Mouse (Mus musculus) ES-CJ7 (cell line): Measurements from ENCODE around the gene Atox1.

ENCODE experiments used
- DNase-seq: peaks from one replicate; pipeline ENCODE4 v3.0.0; 2011; ENCODE audit warnings: low read depth, low spot score

Gene Atox1

GRCm38 (mm10) chr11:55461019-55461645, at the start of gene Atox1:
Atox1 (minus strand) TSS chr11:55461239.
- DNase-seq = peak; percentile 97

GRCm38 (mm10) chr11:55505485-55505884, 44.4 kb upstream of the Atox1 start:
- no peak for DNase-seq

GRCm38 (mm10) chr11:55502886-55503285, 41.8 kb upstream of the Atox1 start:
- no peak for DNase-seq

GRCm38 (mm10) chr11:55501955-55502531, 41.0 kb upstream of the Atox1 start:
- no peak for DNase-seq

- DNase-seq = peak; percentile 86
These were observed 36.8 kb upstream of the Atox1 start for GRCm38 (mm10) chr11:55497885-55498284.

- DNase-seq = no peak
These were observed 35.1 kb upstream of the Atox1 start for GRCm38 (mm10) chr11:55496158-55496557.

- DNase-seq = peak; percentile 60
These were observed 24.4 kb upstream of the Atox1 start for GRCm38 (mm10) chr11:55485443-55485842.

- no peak for DNase-seq
These were observed 12.2 kb upstream of the Atox1 start for GRCm38 (mm10) chr11:55473219-55473618.

- DNase-seq = no peak
These were observed 10.4 kb upstream of the Atox1 start for GRCm38 (mm10) chr11:55471467-55471866.

- DNase-seq = no peak
These were observed 9.7 kb upstream of the Atox1 start for GRCm38 (mm10) chr11:55470761-55471160.

- peak; percentile 51 for DNase-seq
These were observed 9.1 kb upstream of the Atox1 start for GRCm38 (mm10) chr11:55469923-55470691.

- peak; percentile 100 for DNase-seq
These were observed 8.2 kb upstream of the Atox1 start, which contains the start of gene G3bp1 for GRCm38 (mm10) chr11:55469048-55469843. G3bp1 (plus strand) TSS chr11:55469685.

GRCm38 (mm10) chr11:55468611-55469047, 7.6 kb upstream of the Atox1 start:
- DNase-seq = peak; percentile 45

GRCm38 (mm10) chr11:55468012-55468411, 7.0 kb upstream of the Atox1 start:
- peak; percentile 87 for DNase-seq

GRCm38 (mm10) chr11:55465177-55465576, 4.1 kb upstream of the Atox1 start:
- DNase-seq = no peak

- no peak for DNase-seq
These were observed 3.7 kb upstream of the Atox1 start for GRCm38 (mm10) chr11:55464707-55465106.

- DNase-seq = no peak
These were observed 1.1 kb upstream of the Atox1 start for GRCm38 (mm10) chr11:55462149-55462548.

GRCm38 (mm10) chr11:55460559-55461018, 450 bp downstream of the Atox1 start:
- peak; percentile 47 for DNase-seq

- no peak for DNase-seq
These were observed 1.0 kb downstream of the Atox1 start for GRCm38 (mm10) chr11:55459850-55460558.

- DNase-seq = no peak
These were observed 2.5 kb downstream of the Atox1 start for GRCm38 (mm10) chr11:55458501-55458900.

- DNase-seq = no peak
These were observed 5.9 kb downstream of the Atox1 start for GRCm38 (mm10) chr11:55455166-55455565.
